Mouse (Mus musculus): ENCODE data around the gene Palmd. TPM values are rescaled to one million over a fixed set of nuclear protein-coding genes. Genes with fewer than 3 reads are reported as not detected.

Gene Palmd
- polyA plus RNA-seq, 1 experiment from 2014 or later: 6.6 TPM

DNA sequence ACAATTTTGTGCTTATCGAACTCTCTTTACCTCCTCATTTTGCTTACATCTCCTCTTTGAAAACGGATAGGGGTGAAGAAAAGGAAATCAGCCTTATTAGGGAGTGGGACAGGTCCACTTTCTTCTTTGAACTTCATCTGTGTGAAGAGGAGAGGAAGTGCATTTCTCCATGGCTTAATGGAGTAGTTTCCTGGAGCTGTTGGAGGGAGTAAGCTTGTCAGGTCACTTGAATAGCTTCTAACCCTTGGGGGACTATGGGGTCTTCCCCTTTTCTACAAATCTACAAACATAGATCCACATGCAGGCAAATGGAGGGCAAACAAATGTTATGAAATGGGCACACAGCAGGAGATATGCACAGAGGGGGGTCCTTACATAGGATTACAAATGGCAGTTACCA is 17.7 kb upstream of the Palmd start:
- DNase-seq (ENCODE audit: low spot score) (no peak), ATAC-seq (replicated peaks; ENCODE audit: low FRiP score) (no peak)
- Histone ChIP-seq H3K27ac (ENCODE audit: low read depth, low read length) (no peak overlapping the region), H3K9me3 (ENCODE audit: control insufficient read depth, low read length) (no peaks in the 10 kb centered on the region), H3K27me3 (ENCODE audit: control insufficient read depth, insufficient read depth, low read length) (no peaks in the 10 kb centered on the region), H3K4me3 (ENCODE audit: low read depth, low read length) (no peak overlapping the region), H3K4me2 (ENCODE audit: low read depth, low read length, severe bottlenecking) (no peak overlapping the region), H3K4me1 (replicated peaks; ENCODE audit: control insufficient read depth, insufficient read depth, low read length) (no peaks in the 10 kb centered on the region), H3K9ac (ENCODE audit: low read length) (no peak overlapping the region), H3K36me3 (ENCODE audit: control insufficient read depth, insufficient read depth, low read length) (no peaks in the 10 kb centered on the region)
- WGBS: 70% methylated on average over 2 of the region's 2 CpGs

DNA sequence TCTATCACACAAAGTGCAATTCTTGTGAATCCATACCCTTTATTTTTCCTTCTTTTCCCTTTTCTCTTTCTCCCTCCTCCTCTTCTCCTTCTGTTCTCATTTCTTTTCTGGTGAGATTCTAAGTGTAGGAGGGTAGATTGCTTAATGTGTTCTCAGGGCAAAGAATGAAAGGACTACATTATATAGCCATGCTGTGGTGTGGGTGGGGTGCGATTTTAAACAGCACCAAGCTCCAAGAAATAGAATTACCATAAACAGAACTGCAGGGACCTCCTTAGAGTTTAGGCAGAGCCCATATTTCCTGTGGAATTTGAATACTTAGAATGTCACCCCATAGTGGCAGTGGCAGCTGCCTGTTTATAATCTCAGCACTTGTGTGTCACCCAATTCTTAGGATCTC is 17.0 kb upstream of the Palmd start:
- H3K9ac ChIP-seq (ENCODE audit: low read length): no peak overlapping the region
- WGBS: 66% methylated on average over 1 of the region's 1 CpGs
- no peaks in the 10 kb centered on the region for H3K36me3 ChIP-seq (ENCODE audit: control insufficient read depth, insufficient read depth, low read length)
- H3K27ac ChIP-seq (ENCODE audit: low read depth, low read length): no peak overlapping the region
- H3K9me3 ChIP-seq (ENCODE audit: control insufficient read depth, low read length): no peaks in the 10 kb centered on the region
- no peaks in the 10 kb centered on the region for H3K4me1 ChIP-seq (replicated peaks; ENCODE audit: control insufficient read depth, insufficient read depth, low read length)
- ATAC-seq (replicated peaks; ENCODE audit: low FRiP score) (no peak), DNase-seq (ENCODE audit: low spot score) (no peak)
- H3K27me3 ChIP-seq (ENCODE audit: control insufficient read depth, insufficient read depth, low read length): no peaks in the 10 kb centered on the region
- no peak overlapping the region for H3K4me3 ChIP-seq (ENCODE audit: low read depth, low read length)
- no peak overlapping the region for H3K4me2 ChIP-seq (ENCODE audit: low read depth, low read length, severe bottlenecking)

DNA sequence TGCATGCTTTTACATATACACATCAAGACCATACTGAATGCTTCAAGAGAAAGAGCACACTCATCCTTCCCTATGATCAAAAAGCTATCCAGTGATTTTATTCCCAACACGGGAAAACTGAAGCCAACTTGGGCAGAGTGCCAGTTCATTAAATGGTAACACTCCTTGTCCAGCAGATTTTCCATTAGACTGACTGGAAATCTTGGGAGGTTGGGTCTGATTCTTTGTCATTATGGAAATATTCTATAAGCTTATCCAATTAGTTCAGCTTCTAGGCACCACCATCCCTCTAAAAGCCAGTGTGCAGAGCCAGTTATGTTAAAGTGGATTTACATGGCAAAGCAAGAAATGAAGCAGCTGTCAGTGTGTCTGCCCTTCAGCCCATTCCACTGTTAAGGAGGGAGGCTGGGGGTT is 16.3 kb upstream of the Palmd start:
- no peaks in the 10 kb centered on the region for H3K4me1 ChIP-seq (replicated peaks; ENCODE audit: control insufficient read depth, insufficient read depth, low read length)
- ATAC-seq (replicated peaks; ENCODE audit: low FRiP score): peak; percentile 64
- 0 out of 2 replicates have a peak overlapping the region, but pooled peaks have one; percentile 15 for H3K27ac ChIP-seq (ENCODE audit: low read depth, low read length)
- no peaks in the 10 kb centered on the region for H3K27me3 ChIP-seq (ENCODE audit: control insufficient read depth, insufficient read depth, low read length)
- no peak for DNase-seq (ENCODE audit: low spot score)
- H3K36me3 ChIP-seq (ENCODE audit: control insufficient read depth, insufficient read depth, low read length): no peaks in the 10 kb centered on the region
- no peak overlapping the region for H3K9ac ChIP-seq (ENCODE audit: low read length)
- no peaks in the 10 kb centered on the region for H3K9me3 ChIP-seq (ENCODE audit: control insufficient read depth, low read length)
- H3K4me2 ChIP-seq (ENCODE audit: low read depth, low read length, severe bottlenecking): no peak overlapping the region
- no peak overlapping the region for H3K4me3 ChIP-seq (ENCODE audit: low read depth, low read length)
- 39% methylated on average over 1 of the region's 1 CpGs for WGBS

DNA sequence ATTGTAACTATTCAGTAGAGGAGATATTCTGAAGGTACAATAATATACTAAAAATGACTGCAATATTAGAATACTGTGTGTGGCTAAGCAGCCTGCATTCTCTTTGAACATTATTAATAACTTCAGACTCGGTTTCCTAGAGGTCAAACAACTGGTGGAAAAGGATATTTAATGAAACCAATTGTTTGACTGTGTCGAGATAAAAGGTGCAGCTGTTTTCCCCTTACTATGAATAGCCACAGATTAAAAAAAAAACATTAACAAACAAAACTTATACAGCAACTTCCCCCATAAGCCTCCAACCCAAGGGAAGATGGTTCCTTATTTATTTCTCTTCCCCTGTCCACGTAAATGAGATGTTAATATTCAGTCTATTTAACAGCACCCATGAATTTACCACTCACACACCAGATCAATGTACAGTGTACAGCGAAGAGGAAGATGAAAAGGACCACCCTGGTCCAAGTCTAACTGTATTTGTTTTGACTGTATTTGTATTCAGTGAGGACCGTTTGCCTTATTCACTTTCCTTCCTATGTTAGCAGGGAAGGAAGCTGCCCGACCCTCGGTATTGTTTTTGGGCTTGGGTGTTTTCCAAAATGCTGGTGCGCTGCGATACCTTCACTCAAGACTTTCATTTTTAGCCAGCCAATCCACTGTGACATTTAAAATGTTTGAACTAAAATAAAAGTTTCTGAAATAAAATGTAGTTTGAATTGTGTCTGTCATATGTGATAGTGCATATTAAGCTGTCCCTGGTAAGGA is 13.2 kb upstream of the Palmd start:
- Histone ChIP-seq H3K4me3 (ENCODE audit: low read depth, low read length) (no peak overlapping the region), H3K27me3 (ENCODE audit: control insufficient read depth, insufficient read depth, low read length) (no peaks in the 10 kb centered on the region), H3K4me1 (replicated peaks; ENCODE audit: control insufficient read depth, insufficient read depth, low read length) (no peaks in the 10 kb centered on the region), H3K27ac (ENCODE audit: low read depth, low read length) (no peak overlapping the region), H3K36me3 (ENCODE audit: control insufficient read depth, insufficient read depth, low read length) (no peaks in the 10 kb centered on the region), H3K9me3 (ENCODE audit: control insufficient read depth, low read length) (no peaks in the 10 kb centered on the region; the same call in 1 of the 2 replicates), H3K9ac (ENCODE audit: low read length) (no peak overlapping the region), H3K4me2 (ENCODE audit: low read depth, low read length, severe bottlenecking) (no peak overlapping the region)
- WGBS: 81% methylated on average over 9 of the region's 9 CpGs
- DNase-seq (ENCODE audit: low spot score) (no peak), ATAC-seq (replicated peaks; ENCODE audit: low FRiP score) (no peak)

DNA sequence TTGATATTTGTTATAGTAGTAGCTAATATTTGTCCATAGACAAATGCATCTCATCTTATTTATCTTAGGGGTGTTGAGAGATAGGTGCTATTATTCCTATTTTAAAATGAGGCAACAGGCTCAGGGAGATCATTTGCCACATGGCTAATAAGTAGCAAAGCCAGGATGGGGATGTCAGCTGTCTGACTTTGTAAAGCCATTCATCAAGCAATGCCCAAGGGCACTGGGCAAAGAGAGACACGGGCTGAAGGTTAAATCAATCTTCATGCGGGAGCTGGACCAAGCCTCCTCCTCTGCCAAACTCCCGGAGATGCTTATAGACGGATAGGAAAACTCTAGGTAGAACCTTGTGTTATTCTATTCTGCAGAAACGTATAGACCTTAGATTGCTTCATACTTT is 999 bp upstream of the Palmd start:
- Histone ChIP-seq H3K27me3 (ENCODE audit: control insufficient read depth, insufficient read depth, low read length) (no peaks in the 10 kb centered on the region), H3K4me1 (replicated peaks; ENCODE audit: control insufficient read depth, insufficient read depth, low read length) (peaks cover 4% of the 10 kb centered on the region), H3K36me3 (ENCODE audit: control insufficient read depth, insufficient read depth, low read length) (no peaks in the 10 kb centered on the region), H3K4me3 (ENCODE audit: low read depth, low read length) (no peak overlapping the region), H3K9ac (ENCODE audit: low read length) (no peak overlapping the region), H3K4me2 (ENCODE audit: low read depth, low read length, severe bottlenecking) (no peak overlapping the region), H3K27ac (ENCODE audit: low read depth, low read length) (no peak overlapping the region), H3K9me3 (ENCODE audit: control insufficient read depth, low read length) (no peaks in the 10 kb centered on the region)
- WGBS: 78% methylated on average over 5 of the region's 5 CpGs
- ATAC-seq (replicated peaks; ENCODE audit: low FRiP score): no peak
- no peak for DNase-seq (ENCODE audit: low spot score)

DNA sequence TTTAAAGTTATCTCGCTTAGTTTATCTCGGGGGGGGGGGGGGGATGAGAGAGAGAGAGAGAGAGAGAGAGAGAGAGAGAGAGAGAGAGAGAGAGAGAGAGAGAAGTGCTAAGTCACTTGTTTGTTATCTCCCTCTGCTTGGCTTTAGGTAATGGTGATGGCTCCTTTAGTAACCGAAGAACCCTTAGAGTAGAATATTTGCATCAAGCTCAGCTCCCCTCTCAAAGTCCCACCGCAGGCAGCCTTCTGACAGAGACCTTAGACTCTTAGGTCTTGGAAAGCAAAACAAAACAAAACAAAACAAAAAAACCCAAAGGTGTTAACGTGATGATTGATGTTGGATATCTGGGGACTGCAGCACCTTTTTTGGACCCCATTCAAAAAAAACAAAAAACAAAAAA is 216 bp upstream of the Palmd start:
- H3K4me2 ChIP-seq (ENCODE audit: low read depth, low read length, severe bottlenecking): peak overlapping the region; percentile 57
- WGBS: 22% methylated on average over 5 of the region's 5 CpGs
- no peaks in the 10 kb centered on the region for H3K27me3 ChIP-seq (ENCODE audit: control insufficient read depth, insufficient read depth, low read length)
- H3K9me3 ChIP-seq (ENCODE audit: control insufficient read depth, low read length): no peaks in the 10 kb centered on the region
- H3K4me3 ChIP-seq (ENCODE audit: low read depth, low read length): peak overlapping the region; percentile 20
- ATAC-seq (replicated peaks; ENCODE audit: low FRiP score): no peak
- H3K27ac ChIP-seq (ENCODE audit: low read depth, low read length): no peak overlapping the region
- DNase-seq (ENCODE audit: low spot score): no peak
- H3K9ac ChIP-seq (ENCODE audit: low read length): peak overlapping the region; percentile 55; the same call in 1 of the 2 replicates
- no peaks in the 10 kb centered on the region for H3K36me3 ChIP-seq (ENCODE audit: control insufficient read depth, insufficient read depth, low read length)
- H3K4me1 ChIP-seq (replicated peaks; ENCODE audit: control insufficient read depth, insufficient read depth, low read length): peaks cover 4% of the 10 kb centered on the region

DNA sequence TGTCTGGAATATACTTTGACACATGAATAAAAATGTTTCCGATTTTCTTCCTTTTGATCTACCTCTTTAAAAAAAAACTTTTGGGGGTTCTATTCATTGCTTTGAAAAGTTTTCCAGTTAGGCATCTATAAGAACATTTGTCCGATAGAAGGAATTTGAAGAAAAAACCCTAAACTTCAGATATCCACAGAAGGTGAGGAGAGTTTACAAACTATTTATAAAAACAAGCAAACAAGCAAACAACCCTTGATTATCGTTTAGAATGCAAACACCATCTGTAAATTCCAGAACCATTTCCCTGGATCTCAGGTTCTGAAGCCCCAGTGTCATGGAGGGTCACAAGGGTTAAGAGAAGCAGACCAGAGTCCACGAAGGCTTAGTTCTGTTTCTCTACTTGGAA is 820 bp downstream of the Palmd start, which contains the start of gene 4930455H04Rik:
4930455H04Rik (plus strand) TSS at position 301 of the 400 bp plus-strand sequence.
- H3K4me3 ChIP-seq (ENCODE audit: low read depth, low read length): peak within 1 kb of the TSS; percentile 20
- peak within 1 kb of the TSS; percentile 55 for H3K9ac ChIP-seq (ENCODE audit: low read length)
- H3K27ac ChIP-seq (ENCODE audit: low read depth, low read length): 0 out of 2 replicates have a peak within 1 kb of the TSS, but pooled peaks have one; percentile 37
- H3K27me3 ChIP-seq (ENCODE audit: control insufficient read depth, insufficient read depth, low read length): no peaks in the 10 kb centered on the region
- no peaks in the 10 kb centered on the region for H3K9me3 ChIP-seq (ENCODE audit: control insufficient read depth, low read length)
- no peaks in the 10 kb centered on the region for H3K36me3 ChIP-seq (ENCODE audit: control insufficient read depth, insufficient read depth, low read length)
- WGBS: 73% methylated on average over 4 of the region's 4 CpGs
- peaks cover 4% of the 10 kb centered on the region for H3K4me1 ChIP-seq (replicated peaks; ENCODE audit: control insufficient read depth, insufficient read depth, low read length)
- no peak for DNase-seq (ENCODE audit: low spot score)
- peak within 1 kb of the TSS; percentile 57 for H3K4me2 ChIP-seq (ENCODE audit: low read depth, low read length, severe bottlenecking)
- ATAC-seq (replicated peaks; ENCODE audit: low FRiP score): no peak

DNA sequence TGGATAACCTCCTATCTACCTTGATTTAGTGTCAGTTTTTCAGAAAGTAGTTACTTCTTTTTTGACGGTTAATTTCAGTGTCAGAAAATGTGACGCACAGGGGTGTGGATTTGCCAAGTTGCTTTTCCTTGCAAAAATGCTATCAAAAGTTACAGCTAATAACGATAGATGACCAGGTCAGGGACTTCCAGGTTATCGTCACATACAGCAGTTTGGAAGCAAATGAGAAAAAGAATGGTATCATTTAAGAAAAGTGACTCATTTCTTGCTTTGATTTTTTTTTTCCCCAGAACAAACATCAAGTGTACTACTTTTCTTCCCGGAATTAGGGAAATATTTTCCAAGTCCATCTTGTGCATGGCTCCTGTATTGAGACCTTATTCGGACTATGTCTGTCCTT is 1.4 kb downstream of the Palmd start:
- ATAC-seq (replicated peaks; ENCODE audit: low FRiP score) (no peak), DNase-seq (ENCODE audit: low spot score) (no peak)
- peaks cover 4% of the 10 kb centered on the region for H3K4me1 ChIP-seq (replicated peaks; ENCODE audit: control insufficient read depth, insufficient read depth, low read length)
- no peak overlapping the region for H3K9ac ChIP-seq (ENCODE audit: low read length)
- 89% methylated on average over 6 of the region's 6 CpGs for WGBS
- no peaks in the 10 kb centered on the region for H3K36me3 ChIP-seq (ENCODE audit: control insufficient read depth, insufficient read depth, low read length)
- no peak overlapping the region for H3K4me3 ChIP-seq (ENCODE audit: low read depth, low read length)
- no peak overlapping the region for H3K4me2 ChIP-seq (ENCODE audit: low read depth, low read length, severe bottlenecking)
- no peaks in the 10 kb centered on the region for H3K27me3 ChIP-seq (ENCODE audit: control insufficient read depth, insufficient read depth, low read length)
- H3K27ac ChIP-seq (ENCODE audit: low read depth, low read length): no peak overlapping the region
- no peaks in the 10 kb centered on the region for H3K9me3 ChIP-seq (ENCODE audit: control insufficient read depth, low read length)

DNA sequence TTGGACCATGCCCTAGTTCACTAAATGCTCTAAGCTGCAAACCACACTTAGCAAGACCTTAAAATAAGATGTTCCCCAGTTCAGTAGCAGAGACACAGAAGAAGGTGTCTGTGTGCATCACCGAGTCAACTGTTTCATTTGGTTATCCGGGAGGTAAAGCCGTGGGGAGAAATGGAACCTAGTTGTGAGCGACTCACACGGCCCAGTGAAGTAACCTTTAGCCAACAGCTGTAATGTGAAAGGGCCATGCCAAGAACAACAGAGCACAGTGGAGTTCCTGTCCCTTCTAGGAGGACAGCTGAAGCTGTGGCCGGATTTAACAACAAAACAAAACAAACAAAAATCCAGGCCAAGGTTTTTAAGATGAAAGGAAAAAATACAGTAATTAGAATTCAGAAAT is 2.0 kb downstream of the Palmd start:
- 70% methylated on average over 6 of the region's 6 CpGs for WGBS
- no peaks in the 10 kb centered on the region for H3K27me3 ChIP-seq (ENCODE audit: control insufficient read depth, insufficient read depth, low read length)
- no peak overlapping the region for H3K4me3 ChIP-seq (ENCODE audit: low read depth, low read length)
- no peak overlapping the region for H3K9ac ChIP-seq (ENCODE audit: low read length)
- no peaks in the 10 kb centered on the region for H3K9me3 ChIP-seq (ENCODE audit: control insufficient read depth, low read length)
- peaks cover 4% of the 10 kb centered on the region for H3K4me1 ChIP-seq (replicated peaks; ENCODE audit: control insufficient read depth, insufficient read depth, low read length)
- H3K4me2 ChIP-seq (ENCODE audit: low read depth, low read length, severe bottlenecking): no peak overlapping the region
- no peak for DNase-seq (ENCODE audit: low spot score)
- no peak for ATAC-seq (replicated peaks; ENCODE audit: low FRiP score)
- no peak overlapping the region for H3K27ac ChIP-seq (ENCODE audit: low read depth, low read length)
- H3K36me3 ChIP-seq (ENCODE audit: control insufficient read depth, insufficient read depth, low read length): no peaks in the 10 kb centered on the region
